Mouse (Mus musculus) liver, embryonic 11.5 days (tissue): ENCODE results near the gene Srrm1. TPM values are rescaled to one million over a fixed set of nuclear protein-coding genes. Genes with fewer than 3 reads are reported as not detected.
"Not testable (repeated sequence)": the region's sequence is repeated elsewhere in the genome, so short reads cannot be mapped to it uniquely, and the experiment has no call there.

Source experiments
- ATAC-seq: fragments of 200-750 bp; cut with Nextera tagmentation; replicated peaks from 2 replicates; pipeline ENCODE4 v1.8.0; 2017; ENCODE audit warnings: moderate number of reproducible peaks, mild to moderate bottlenecking, moderate TSS enrichment, moderate library complexity; ENCODE audit not compliant: low FRiP score
- DNase-seq: peaks from one replicate; pipeline ENCODE4 v3.0.0-alpha.2; 2017; ENCODE audit warnings: low spot score
- H3K27ac ChIP-seq: fragments of 300-500 bp; sonication (generic); 2 replicates; pipeline ENCODE4 v1.5.1; 2014; ENCODE audit warnings: mild to moderate bottlenecking, low read depth, low read length, control low read depth
- H3K27me3 ChIP-seq: fragments of 300-500 bp; sonication (generic); replicated peaks from 2 replicates; pipeline ENCODE4 v1.6.1; 2014; ENCODE audit warnings: low read length, mixed read lengths; ENCODE audit not compliant: control insufficient read depth, insufficient read depth
- H3K36me3 ChIP-seq: fragments of 300-500 bp; sonication (generic); 2 replicates; pipeline ENCODE4 v1.6.1; 2014; ENCODE audit warnings: mild to moderate bottlenecking, low read length, moderate library complexity, mixed read lengths; ENCODE audit not compliant: control insufficient read depth, insufficient read depth
- H3K4me1 ChIP-seq: fragments of 300-500 bp; sonication (generic); replicated peaks from 2 replicates; pipeline ENCODE4 v1.6.1; 2014; ENCODE audit warnings: low read length, mixed read lengths; ENCODE audit not compliant: control insufficient read depth, insufficient read depth
- H3K4me2 ChIP-seq: fragments of 300-500 bp; sonication (generic); 2 replicates; pipeline ENCODE4 v1.6.1; 2014; ENCODE audit warnings: mild to moderate bottlenecking, control low read depth, moderate library complexity
- H3K4me3 ChIP-seq: fragments of 300-500 bp; sonication (generic); 2 replicates; pipeline ENCODE4 v1.5.1; 2014; ENCODE audit warnings: low read depth, low read length, control low read depth
- H3K9ac ChIP-seq: fragments of 300-500 bp; sonication (generic); 2 replicates; pipeline ENCODE4 v1.6.1; 2014; ENCODE audit warnings: low read depth, low read length, control low read depth
- H3K9me3 ChIP-seq: fragments of 300-500 bp; sonication (generic); 2 replicates; pipeline ENCODE4 v1.6.1; 2016; ENCODE audit warnings: low read length, inconsistent platforms, mixed read lengths; ENCODE audit not compliant: control insufficient read depth
- WGBS: fragments of 180-500 bp; shearing (Covaris S2); extraction: QIAGEN DNeasy Blood & Tissue Kit; methylation state at CpG from one replicate; pipeline ENCODE4 v1.1.7; 2014; 5-methylcytosine and 5-hydroxymethylcytosine counted together
- polyA plus RNA-seq: library from polyadenylated mRNA; unstranded; fragments of >200 nt; fragmentation: Nextera tagmentation; extraction: Ambion mirVana; gene quantifications from 2 replicates; pipeline ENCODE4 v1.2.1, GENCODE M21; 2014

Gene Srrm1
- polyA plus RNA-seq, 1 experiment from 2014 or later: 195 TPM

GRCm38 (mm10) chr4:135282651-135283290 is 70.3 kb downstream of the Srrm1 start:
- peaks cover 26% of the 10 kb centered on the region for H3K4me1 ChIP-seq
- no peak overlapping the region for H3K4me2 ChIP-seq
- DNase-seq: no peak
- no peaks in the 10 kb centered on the region for H3K36me3 ChIP-seq
- H3K27me3 ChIP-seq: no peaks in the 10 kb centered on the region
- no peak overlapping the region for H3K9ac ChIP-seq
- no peak overlapping the region for H3K27ac ChIP-seq
- ATAC-seq: no peak
- 54% methylated on average over 13 of the region's 13 CpGs for WGBS
- no peak overlapping the region for H3K4me3 ChIP-seq
- no peaks in the 10 kb centered on the region for H3K9me3 ChIP-seq

- H3K36me3 ChIP-seq, H3K9ac ChIP-seq, H3K4me3 ChIP-seq, H3K27ac ChIP-seq, H3K4me1 ChIP-seq, DNase-seq, H3K9me3 ChIP-seq, H3K27me3 ChIP-seq, ATAC-seq, H3K4me2 ChIP-seq: not testable (repeated sequence)
- 54% methylated on average over 2 of the region's 2 CpGs for WGBS
Measured at GRCm38 (mm10) chr4:135280016-135280415, 73.1 kb downstream of the Srrm1 start.

- Histone ChIP-seq H3K9me3 (no peaks in the 10 kb centered on the region), H3K4me3 (no peak overlapping the region), H3K27ac (no peak overlapping the region), H3K27me3 (no peaks in the 10 kb centered on the region), H3K4me2 (no peak overlapping the region), H3K4me1 (peaks cover 11% of the 10 kb centered on the region), H3K9ac (no peak overlapping the region), H3K36me3 (no peaks in the 10 kb centered on the region)
- DNase-seq (no peak), ATAC-seq (no peak)
- 69% methylated on average over 4 of the region's 4 CpGs for WGBS
Measured at GRCm38 (mm10) chr4:135276681-135277379, 76.3 kb downstream of the Srrm1 start.

- Histone ChIP-seq H3K4me2 (peak overlapping the region; percentile 29), H3K9ac (no peak overlapping the region), H3K4me1 (peaks cover 22% of the 10 kb centered on the region)
Measured at GRCm38 (mm10) chr4:135274761-135275160, 78.4 kb downstream of the Srrm1 start.

GRCm38 (mm10) chr4:135273307-135273682 is 79.8 kb downstream of the Srrm1 start:
- ATAC-seq (no peak), DNase-seq (no peak)
- Histone ChIP-seq H3K4me3 (peak overlapping the region; percentile 37), H3K9me3 (no peaks in the 10 kb centered on the region), H3K4me2 (peak overlapping the region; percentile 83), H3K4me1 (peaks cover 35% of the 10 kb centered on the region), H3K36me3 (no peaks in the 10 kb centered on the region), H3K9ac (peak overlapping the region; percentile 63), H3K27me3 (no peaks in the 10 kb centered on the region), H3K27ac (peak overlapping the region; percentile 44)
- WGBS: 6% methylated on average over 17 of the region's 17 CpGs

More at GRCm38 (mm10) chr4:135274761-135275160, 78.4 kb downstream of the Srrm1 start:
- ATAC-seq: no peak
- no peak for DNase-seq
- H3K9me3 ChIP-seq: no peaks in the 10 kb centered on the region
- H3K27ac ChIP-seq: peak overlapping the region; percentile 79
- no peaks in the 10 kb centered on the region for H3K36me3 ChIP-seq
- H3K27me3 ChIP-seq: no peaks in the 10 kb centered on the region
- 70% methylated on average over 7 of the region's 7 CpGs for WGBS
- H3K4me3 ChIP-seq: no peak overlapping the region

- peak; percentile 100 for DNase-seq
- Histone ChIP-seq H3K9me3 (no peaks in the 10 kb centered on the region), H3K36me3 (no peaks in the 10 kb centered on the region), H3K4me3 (peak within 1 kb of the TSS; percentile 68), H3K27me3 (no peaks in the 10 kb centered on the region), H3K9ac (peak within 1 kb of the TSS; percentile 96), H3K4me1 (peaks cover 41% of the 10 kb centered on the region), H3K27ac (peak within 1 kb of the TSS; percentile 93), H3K4me2 (peak within 1 kb of the TSS; percentile 88)
- peak; percentile 98 for ATAC-seq
- under 1% methylated on average over 64 of the region's 64 CpGs for WGBS
Measured at GRCm38 (mm10) chr4:135272640-135273306, 80.3 kb downstream of the Srrm1 start, which contains the start of gene Clic4. TSS of gene Clic4 (minus strand) at chr4:135272814.

- under 1% methylated on average over 65 of the region's 67 CpGs for WGBS
- no peaks in the 10 kb centered on the region for H3K9me3 ChIP-seq
- DNase-seq: peak; percentile 76
- H3K4me2 ChIP-seq: peak overlapping the region; percentile 88
- peak overlapping the region; percentile 93 for H3K27ac ChIP-seq
- no peaks in the 10 kb centered on the region for H3K27me3 ChIP-seq
- H3K4me3 ChIP-seq: peak overlapping the region; percentile 68
- ATAC-seq: peak; percentile 38
- peak overlapping the region; percentile 96 for H3K9ac ChIP-seq
- H3K36me3 ChIP-seq: no peaks in the 10 kb centered on the region
- peaks cover 48% of the 10 kb centered on the region for H3K4me1 ChIP-seq
Measured at GRCm38 (mm10) chr4:135271881-135272616, 81.1 kb downstream of the Srrm1 start.

GRCm38 (mm10) chr4:135271419-135271828 is 81.7 kb downstream of the Srrm1 start:
- under 1% methylated on average over 20 of the region's 20 CpGs for WGBS
- H3K9ac ChIP-seq: peak overlapping the region; percentile 96
- peak; percentile 58 for DNase-seq

More at GRCm38 (mm10) chr4:135271419-135271828, 81.7 kb downstream of the Srrm1 start:
- Histone ChIP-seq H3K4me2 (peak overlapping the region; percentile 88), H3K4me1 (peaks cover 50% of the 10 kb centered on the region), H3K36me3 (no peaks in the 10 kb centered on the region), H3K27ac (peak overlapping the region; percentile 93), H3K27me3 (no peaks in the 10 kb centered on the region), H3K9me3 (no peaks in the 10 kb centered on the region), H3K4me3 (peak overlapping the region; percentile 68)
- no peak for ATAC-seq
